Mouse (Mus musculus) hindbrain, embryonic 16.5 days (tissue): ENCODE measurements around the gene Hbb-bh2. TPM values are rescaled to one million over a fixed set of nuclear protein-coding genes. Genes with fewer than 3 reads are reported as not detected.
"Not testable (repeated sequence)": the region's sequence is repeated elsewhere in the genome, so short reads cannot be mapped to it uniquely, and the experiment has no call there.

Experiments used
- ATAC-seq: fragments of 200-750 bp; cut with Nextera tagmentation; 2 replicates; pipeline ENCODE4 v1.8.0; 2017; ENCODE audit warnings: moderate TSS enrichment, moderate library complexity
- H3K27ac ChIP-seq: fragments of 300-500 bp; sonication (generic); 2 replicates; pipeline ENCODE4 v1.5.1; 2014; ENCODE audit warnings: low read depth, mild to moderate bottlenecking, control low read depth, low read length, moderate library complexity
- H3K27me3 ChIP-seq: fragments of 300-500 bp; sonication (generic); replicated peaks from 2 replicates; pipeline ENCODE4 v1.6.1; 2014; ENCODE audit warnings: low read length; ENCODE audit not compliant: control insufficient read depth, insufficient read depth
- H3K36me3 ChIP-seq: fragments of 300-500 bp; sonication (generic); 2 replicates; pipeline ENCODE4 v1.6.1; 2014; ENCODE audit warnings: mild to moderate bottlenecking, low read length, moderate library complexity, mixed read lengths; ENCODE audit not compliant: control insufficient read depth, insufficient read depth
- H3K4me1 ChIP-seq: fragments of 300-500 bp; sonication (generic); 2 replicates; pipeline ENCODE4 v1.6.1; 2014; ENCODE audit warnings: low read depth, low read length; ENCODE audit not compliant: control insufficient read depth, insufficient read depth
- H3K4me2 ChIP-seq: fragments of 300-500 bp; sonication (generic); 2 replicates; pipeline ENCODE4 v1.6.1; 2014; ENCODE audit warnings: mild to moderate bottlenecking, low read length, control low read depth, moderate library complexity
- H3K4me3 ChIP-seq: fragments of 300-500 bp; sonication (generic); 2 replicates; pipeline ENCODE4 v1.5.1; 2014; ENCODE audit warnings: mild to moderate bottlenecking, low read length, control low read depth, moderate library complexity
- H3K9ac ChIP-seq: fragments of 300-500 bp; sonication (generic); 2 replicates; pipeline ENCODE4 v1.6.1; 2014; ENCODE audit warnings: low read depth, mild to moderate bottlenecking, control low read depth, low read length, moderate library complexity
- H3K9me3 ChIP-seq: fragments of 300-500 bp; sonication (generic); 2 replicates; pipeline ENCODE4 v1.6.1; 2014; ENCODE audit warnings: mild to moderate bottlenecking, low read length, moderate library complexity; ENCODE audit not compliant: control insufficient read depth
- WGBS: fragments of 180-500 bp; shearing (Covaris S2); extraction: QIAGEN DNeasy Blood & Tissue Kit; methylation state at CpG from one replicate; pipeline ENCODE4 v1.1.7; 2014; 5-methylcytosine and 5-hydroxymethylcytosine counted together
- polyA plus RNA-seq: library from polyadenylated mRNA; unstranded; fragments of >200 nt; fragmentation: Nextera tagmentation; extraction: Ambion mirVana; gene quantifications from 2 replicates; pipeline ENCODE4 v1.2.1, GENCODE M21; 2015

The Hbb-bh2 gene
- polyA plus RNA-seq, 1 experiment from 2014 or later = not detected

GRCm38 (mm10) chr7:103808120-103808519 is 32.2 kb downstream of the Hbb-bh2 start:
- H3K27me3 ChIP-seq, H3K4me3 ChIP-seq, H3K4me1 ChIP-seq, H3K4me2 ChIP-seq, H3K9me3 ChIP-seq, H3K27ac ChIP-seq, H3K9ac ChIP-seq, ATAC-seq, H3K36me3 ChIP-seq: not testable (repeated sequence)
- 90% methylated on average over 2 of the region's 2 CpGs for WGBS

GRCm38 (mm10) chr7:103806856-103807255 is 33.5 kb downstream of the Hbb-bh2 start:
- Histone ChIP-seq H3K9ac (no peak overlapping the region), H3K27me3 (no peaks in the 10 kb centered on the region), H3K4me1 (no peaks in the 10 kb centered on the region), H3K4me2 (no peak overlapping the region), H3K9me3 (no peaks in the 10 kb centered on the region), H3K4me3 (no peak overlapping the region), H3K27ac (no peak overlapping the region), H3K36me3 (no peaks in the 10 kb centered on the region)
- WGBS = 85% methylated on average over 1 of the region's 1 CpGs
- no peak for ATAC-seq

- Histone ChIP-seq H3K9me3 (no peaks in the 10 kb centered on the region), H3K27ac (no peak overlapping the region), H3K4me2 (no peak overlapping the region), H3K4me1 (no peaks in the 10 kb centered on the region), H3K9ac (no peak overlapping the region), H3K36me3 (no peaks in the 10 kb centered on the region), H3K27me3 (no peaks in the 10 kb centered on the region), H3K4me3 (no peak overlapping the region)
- no peak for ATAC-seq
- 31% methylated on average over 4 of the region's 4 CpGs for WGBS
Measured at GRCm38 (mm10) chr7:103792669-103793388, 47.5 kb downstream of the Hbb-bh2 start.

GRCm38 (mm10) chr7:103791721-103792120 is 48.6 kb downstream of the Hbb-bh2 start, which contains the start of gene Olfr67:
Gene Olfr67 (minus strand): TSS chr7:103791821.
- H3K9ac ChIP-seq = no peak within 1 kb of the TSS
- no peak within 1 kb of the TSS for H3K4me3 ChIP-seq
- WGBS = 80% methylated on average over 3 of the region's 3 CpGs
- no peak for ATAC-seq
- H3K9me3 ChIP-seq = no peaks in the 10 kb centered on the region
- no peak within 1 kb of the TSS for H3K4me2 ChIP-seq
- H3K27ac ChIP-seq = no peak within 1 kb of the TSS
- H3K27me3 ChIP-seq = no peaks in the 10 kb centered on the region
- H3K4me1 ChIP-seq = no peaks in the 10 kb centered on the region
- H3K36me3 ChIP-seq = no peaks in the 10 kb centered on the region

Other genes with a start within 250 kb of the Hbb-bh2 start
- gene Olfr619, start 239.9 kb downstream of the Hbb-bh2 start, polyA plus RNA-seq = not detected in 2 replicates
- not detected in 2 replicates for gene Olfr620, start 228.0 kb downstream of the Hbb-bh2 start, polyA plus RNA-seq
- gene Olfr622, start 197.8 kb downstream of the Hbb-bh2 start, polyA plus RNA-seq = not detected in 2 replicates
- not detected in 2 replicates for gene Olfr623, start 176.8 kb downstream of the Hbb-bh2 start, polyA plus RNA-seq
- not detected in 2 replicates for gene Olfr624, start 169.3 kb downstream of the Hbb-bh2 start, polyA plus RNA-seq
- gene Olfr625-ps1, start 157.8 kb downstream of the Hbb-bh2 start, polyA plus RNA-seq = not detected in 2 replicates
- gene Olfr243, start 125.8 kb downstream of the Hbb-bh2 start, polyA plus RNA-seq = not detected in 2 replicates
- not detected in 2 replicates for gene Olfr628, start 110.1 kb downstream of the Hbb-bh2 start, polyA plus RNA-seq
- not detected in 2 replicates for gene Olfr629, start 95.6 kb downstream of the Hbb-bh2 start, polyA plus RNA-seq
- not detected in 2 replicates for gene Olfr630, start 83.2 kb downstream of the Hbb-bh2 start, polyA plus RNA-seq
- gene Olfr69, start 68.9 kb downstream of the Hbb-bh2 start, polyA plus RNA-seq = not detected in 2 replicates
- gene Olfr68, start 60.8 kb downstream of the Hbb-bh2 start, polyA plus RNA-seq = not detected in 2 replicates
- gene Olfr67, start 48.7 kb downstream of the Hbb-bh2 start, polyA plus RNA-seq = not detected in 2 replicates
- 1,299 and 1,681 TPM in 2 replicates for gene Hbb-bt, start 26.5 kb downstream of the Hbb-bh2 start, polyA plus RNA-seq
- 4,904 and 5,594 TPM in 2 replicates for gene Hbb-bs, start 12.4 kb downstream of the Hbb-bh2 start, polyA plus RNA-seq
- 0.37 TPM in 1 of 2 replicates, not detected in the other for gene Hbb-bh1, start 2.6 kb upstream of the Hbb-bh2 start, polyA plus RNA-seq
- gene Hbb-y, start 12.7 kb upstream of the Hbb-bh2 start, polyA plus RNA-seq = 13.4 and 35.4 TPM in 2 replicates
- not detected in 2 replicates for gene Olfr66, start 45.7 kb upstream of the Hbb-bh2 start, polyA plus RNA-seq
- gene Olfr64, start 54.0 kb upstream of the Hbb-bh2 start, polyA plus RNA-seq = not detected in 2 replicates
- not detected in 2 replicates for gene Olfr65, start 63.0 kb upstream of the Hbb-bh2 start, polyA plus RNA-seq
- gene Olfr631, start 88.3 kb upstream of the Hbb-bh2 start, polyA plus RNA-seq = not detected in 2 replicates
- gene Olfr632, start 93.8 kb upstream of the Hbb-bh2 start, polyA plus RNA-seq = not detected in 2 replicates
- not detected in 2 replicates for gene Olfr633, start 103.9 kb upstream of the Hbb-bh2 start, polyA plus RNA-seq
- gene Olfr635, start 130.6 kb upstream of the Hbb-bh2 start, polyA plus RNA-seq = not detected in 2 replicates
- gene Olfr638, start 158.2 kb upstream of the Hbb-bh2 start, polyA plus RNA-seq = not detected in 2 replicates
- 0.03 TPM in 1 of 2 replicates, not detected in the other for gene Olfr639, start 176.8 kb upstream of the Hbb-bh2 start, polyA plus RNA-seq
- not detected in 2 replicates for gene Olfr640, start 185.1 kb upstream of the Hbb-bh2 start, polyA plus RNA-seq
- gene Olfr641, start 194.9 kb upstream of the Hbb-bh2 start, polyA plus RNA-seq = not detected in 2 replicates
- gene Olfr642, start 212.1 kb upstream of the Hbb-bh2 start, polyA plus RNA-seq = not detected in 2 replicates
- not detected in 2 replicates for gene 4930516K23Rik, start 220.9 kb upstream of the Hbb-bh2 start, polyA plus RNA-seq
- not detected in 2 replicates for gene Olfr644, start 231.3 kb upstream of the Hbb-bh2 start, polyA plus RNA-seq
- gene Olfr645, start 244.9 kb upstream of the Hbb-bh2 start, polyA plus RNA-seq = not detected in 2 replicates